Mouse (Mus musculus) neural tube, embryonic 10.5 days (tissue): ENCODE results near the gene 1810010D01Rik.

Experiments used
- DNase-seq: peaks from one replicate; pipeline ENCODE4 v3.0.0-alpha.2; 2017; ENCODE audit warnings: low spot score; ENCODE audit errors: extremely low spot score

1810010D01Rik gene

GRCm38 (mm10) chr7:145176750-145177589 lies 30.9 kb downstream of the 1810010D01Rik start:
- DNase-seq: no peak

- no peak for DNase-seq
Measured at GRCm38 (mm10) chr7:145173563-145173962, 34.4 kb downstream of the 1810010D01Rik start.

- DNase-seq: peak; percentile 56
Measured at GRCm38 (mm10) chr7:145173116-145173515, 34.8 kb downstream of the 1810010D01Rik start.

- no peak for DNase-seq
Measured at GRCm38 (mm10) chr7:145169703-145170102, 38.2 kb downstream of the 1810010D01Rik start.

GRCm38 (mm10) chr7:145159283-145160240 lies 48.4 kb downstream of the 1810010D01Rik start:
- DNase-seq: peak; percentile 59
